Mouse (Mus musculus) Patski (cell line): ENCODE data around the gene Nmnat1. TPM values are rescaled to one million over a fixed set of nuclear protein-coding genes. Genes with fewer than 3 reads are reported as not detected.
"Not testable (repeated sequence)": the region's sequence is repeated elsewhere in the genome, so short reads cannot be mapped to it uniquely, and the experiment has no call there.

Experiments
- ATAC-seq: fragments of 100-300 bp; one replicate; pipeline ENCODE4 v1.8.0; 2021
- CTCF ChIA-PET: fragments of 350-600 bp; sonication (Branson Sonifier 250); formaldehyde crosslinking; loops from one replicate; lab custom pipeline; 2022; ENCODE audit warnings: inconsistent platforms; lab: Charles Lee
- POLR2A ChIA-PET: fragments of 350-600 bp; sonication (Branson Sonifier 250); formaldehyde crosslinking; loops from one replicate; lab custom pipeline; 2022; ENCODE audit warnings: antibody characterized with exemption, inconsistent platforms; lab: Charles Lee
- DNase-seq: peaks from one replicate; pipeline ENCODE4 v3.0.0-alpha.2; 2011; ENCODE audit warnings: low read depth, low spot score
- H3K27me3 ChIP-seq: fragments of 371-371 bp; one replicate; pipeline ENCODE4 v1.5.1; 2021
- CTCF ChIP-seq: fragments of 100-300 bp; IDR thresholded peaks from one replicate; pipeline ENCODE4 v1.5.1; 2021
- in situ Hi-C: fragments of 300-500 bp; cut with MboI; formaldehyde crosslinking; loops from 3 replicates; pipeline ENCODE4 v1.11.1; 2018; ENCODE audit warnings: low pct_unique_long_range_greater_than_20kb, mixed read lengths
- polyA plus RNA-seq: library from polyadenylated mRNA; unstranded; gene quantifications from one replicate; pipeline ENCODE4 v1.2.3, GENCODE M21; 2021

The Nmnat1 gene
- polyA plus RNA-seq, 1 experiment from 2014 or later = 19.5 TPM

DNA sequence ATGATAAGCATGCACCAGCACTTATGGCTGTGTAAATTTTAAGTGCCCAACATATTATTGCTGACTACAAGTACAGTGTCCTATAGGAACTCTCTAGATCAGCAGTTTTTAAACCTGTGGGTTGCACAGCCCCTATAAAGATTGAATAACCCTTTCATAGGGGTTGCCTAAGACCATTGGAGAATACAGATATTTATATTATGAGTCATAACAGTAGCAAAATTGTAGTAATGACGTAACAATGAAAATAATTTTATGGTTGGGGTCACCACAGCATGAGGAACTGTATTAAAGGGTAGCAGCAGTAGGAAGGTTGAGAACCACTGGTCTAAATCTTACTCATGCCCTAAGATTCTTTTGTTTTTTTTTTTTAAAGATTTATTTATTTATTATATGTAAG, 25.6 kb downstream of the Nmnat1 start:
- CTCF ChIA-PET = no interaction called here
- in situ Hi-C loops = no loop called here
- ATAC-seq (no peak), DNase-seq (no peak)
- TF ChIP-seq CTCF = no peak
- POLR2A ChIA-PET = no interaction called here
- H3K27me3 ChIP-seq = no peaks in the 10 kb centered on the region

DNA sequence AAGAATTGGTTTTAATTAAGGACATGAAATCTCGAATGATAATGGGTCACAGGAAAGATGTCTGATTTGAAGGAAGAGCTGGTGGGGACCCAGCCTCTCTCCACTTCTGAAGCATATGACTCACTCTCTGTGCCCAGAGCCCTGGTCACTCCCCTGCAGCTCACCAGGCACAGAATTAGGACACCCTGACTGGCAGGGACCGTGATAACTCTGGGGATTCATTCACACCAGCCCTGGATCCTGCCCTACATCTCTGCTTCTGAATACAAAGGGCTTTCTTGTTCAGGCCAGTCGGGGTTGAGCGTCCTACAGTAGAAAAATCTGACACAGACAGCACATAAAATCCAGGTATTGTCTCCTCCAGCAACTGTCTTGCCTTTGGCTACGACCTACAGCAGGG, 26.5 kb downstream of the Nmnat1 start:
- POLR2A ChIA-PET = interaction anchor here (0.6 kb wide), 1 partner anchor 39 kb away, joined by 3 read pairs; no protein-coding TSS in a partner anchor
- in situ Hi-C loops = no loop called here
- ATAC-seq (no peak), DNase-seq (no peak)
- CTCF ChIA-PET = no interaction called here
- H3K27me3 ChIP-seq = no peaks in the 10 kb centered on the region
- no peak for TF ChIP-seq CTCF

GRCm38 (mm10) chr4:149457831-149458430, 27.1 kb downstream of the Nmnat1 start:
- no peaks in the 10 kb centered on the region for H3K27me3 ChIP-seq
- CTCF ChIA-PET = interaction anchor here (0.7 kb wide), 1 partner anchor 13 kb away, joined by 3 read pairs; no protein-coding TSS in a partner anchor
- POLR2A ChIA-PET = no interaction called here
- TF ChIP-seq CTCF = no peak
- ATAC-seq (no peak), DNase-seq (no peak)
- in situ Hi-C loops = no loop called here

DNA sequence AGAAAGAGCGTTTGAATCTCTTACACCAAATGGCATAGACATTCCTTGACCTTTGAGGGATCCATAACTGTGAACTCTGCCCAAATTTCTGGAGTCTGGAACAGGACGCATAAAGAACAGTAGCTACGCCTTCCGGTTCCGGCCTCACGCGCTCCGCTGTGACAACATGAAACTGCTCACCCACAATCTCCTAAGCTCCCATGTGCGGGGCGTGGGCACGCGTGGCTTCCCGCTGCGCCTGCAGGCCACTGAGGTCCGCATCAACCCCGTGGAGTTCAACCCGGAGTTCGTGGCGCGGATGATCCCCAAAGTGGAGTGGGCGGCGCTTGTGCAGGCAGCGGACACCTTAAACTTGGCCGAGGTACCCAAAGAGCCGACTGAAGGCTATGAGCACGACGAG, 27.8 kb downstream of the Nmnat1 start:
- in situ Hi-C loops, ATAC-seq, DNase-seq, POLR2A ChIA-PET, H3K27me3 ChIP-seq: not testable (repeated sequence)
- CTCF ChIA-PET = interaction anchor here (0.7 kb wide), 1 partner anchor 12 kb away, joined by 3 read pairs; no protein-coding TSS in a partner anchor

GRCm38 (mm10) chr4:149454879-149455278, 30.1 kb downstream of the Nmnat1 start, which contains the start of gene Rbp7:
TSS of gene Rbp7 (minus strand) at chr4:149454978.
- CTCF ChIA-PET = interaction anchor here (0.8 kb wide), 1 partner anchor 88 kb away, joined by 3 read pairs; no protein-coding TSS in a partner anchor
- TF ChIP-seq CTCF = no peak
- DNase-seq (no peak), ATAC-seq (no peak)
- H3K27me3 ChIP-seq = no peaks in the 10 kb centered on the region
- POLR2A ChIA-PET = no interaction called here
- in situ Hi-C loops = loop anchor here (5.0 kb wide), 1 partner anchor 92 kb away; no protein-coding TSS in a partner anchor

GRCm38 (mm10) chr4:149454263-149454662, 30.7 kb downstream of the Nmnat1 start:
- in situ Hi-C loops = loop anchor here (5.0 kb wide), 1 partner anchor 93 kb away; no protein-coding TSS in a partner anchor
- DNase-seq = no peak
- no peak for TF ChIP-seq CTCF
- CTCF ChIA-PET = interaction anchor here (0.8 kb wide), 1 partner anchor 88 kb away, joined by 3 read pairs; no protein-coding TSS in a partner anchor
- H3K27me3 ChIP-seq = no peaks in the 10 kb centered on the region
- no peak for ATAC-seq
- POLR2A ChIA-PET = no interaction called here

- TF ChIP-seq CTCF = peak; percentile 64
- in situ Hi-C loops = loop anchor here (5.0 kb wide), 1 partner anchor 94 kb away; no protein-coding TSS in a partner anchor
- ATAC-seq (no peak), DNase-seq (no peak)
- no peaks in the 10 kb centered on the region for H3K27me3 ChIP-seq
- CTCF ChIA-PET = no interaction called here
- POLR2A ChIA-PET = no interaction called here
Measured at GRCm38 (mm10) chr4:149453656-149454055, 31.3 kb downstream of the Nmnat1 start.

- DNase-seq (no peak), ATAC-seq (no peak)
- no peak for TF ChIP-seq CTCF
- CTCF ChIA-PET = no interaction called here
- POLR2A ChIA-PET = no interaction called here
- no peaks in the 10 kb centered on the region for H3K27me3 ChIP-seq
- in situ Hi-C loops = loop anchor here (5.0 kb wide), 1 partner anchor 97 kb away; no protein-coding TSS in a partner anchor
Measured at GRCm38 (mm10) chr4:149450636-149451035, 34.4 kb downstream of the Nmnat1 start.

GRCm38 (mm10) chr4:149446309-149446708, 38.7 kb downstream of the Nmnat1 start:
- no peak for TF ChIP-seq CTCF
- POLR2A ChIA-PET = no interaction called here

DNA sequence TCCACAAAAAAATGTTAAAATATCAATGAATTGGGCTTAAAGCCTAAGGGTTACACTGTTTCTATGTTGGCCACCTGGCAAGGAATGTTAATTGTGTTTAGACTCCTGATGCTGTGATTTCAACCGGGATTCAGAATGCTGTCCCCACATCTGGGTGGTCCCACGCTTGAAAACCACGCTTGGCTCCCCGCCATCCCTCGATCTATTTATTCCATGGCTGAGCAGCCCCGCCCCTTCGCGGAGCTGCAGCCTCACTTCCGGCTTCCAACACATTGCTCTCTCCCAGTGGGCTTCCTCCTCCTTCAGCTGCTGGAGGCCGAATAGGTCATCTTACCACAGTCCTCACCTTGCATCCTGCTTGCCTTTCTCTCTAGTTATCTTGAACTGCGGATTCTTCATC, 39.1 kb downstream of the Nmnat1 start:
- ATAC-seq = no peak
- H3K27me3 ChIP-seq = no peaks in the 10 kb centered on the region
- POLR2A ChIA-PET = interaction anchor here (0.9 kb wide), 1 partner anchor 47 kb away, joined by 3 read pairs; no protein-coding TSS in a partner anchor
- DNase-seq = no peak
- in situ Hi-C loops = no loop called here
- CTCF ChIA-PET = interaction anchor here (1.1 to 1.3 kb wide), 4 partner anchors 12 to 301 kb away, joined by 3 to 5 read pairs (median 4); no protein-coding TSS in a partner anchor
- no peak for TF ChIP-seq CTCF

More at GRCm38 (mm10) chr4:149446309-149446708, 38.7 kb downstream of the Nmnat1 start:
- H3K27me3 ChIP-seq = no peaks in the 10 kb centered on the region
- CTCF ChIA-PET = interaction anchor here (1.1 to 1.2 kb wide), 2 partner anchors 31 to 302 kb away, joined by 3 to 5 read pairs; no protein-coding TSS in a partner anchor
- ATAC-seq (no peak), DNase-seq (no peak)
- in situ Hi-C loops = no loop called here
